Mouse (Mus musculus) midbrain, embryonic 14.5 days (tissue): ENCODE results near the gene Sall1. TPM values are rescaled to one million over a fixed set of nuclear protein-coding genes. Genes with fewer than 3 reads are reported as not detected.

Experiments
- ATAC-seq: fragments of 200-750 bp; cut with Nextera tagmentation; 2 replicates; pipeline ENCODE4 v1.8.0; 2017; ENCODE audit warnings: moderate number of reproducible peaks, moderate library complexity; ENCODE audit not compliant: low FRiP score, low TSS enrichment
- DNase-seq: peaks from one replicate; pipeline ENCODE4 v3.0.0-alpha.2; 2015
- H3K27ac ChIP-seq: fragments of 300-500 bp; sonication (generic); replicated peaks from 2 replicates; pipeline ENCODE4 v1.5.1; 2014; ENCODE audit warnings: mild to moderate bottlenecking, low read depth, low read length, moderate library complexity
- H3K27me3 ChIP-seq: fragments of 300-500 bp; sonication (generic); 2 replicates; pipeline ENCODE4 v1.6.1; 2014; ENCODE audit warnings: low read length, control low read depth, mixed read lengths; ENCODE audit not compliant: control insufficient read depth, insufficient read depth
- H3K36me3 ChIP-seq: fragments of 300-500 bp; sonication (generic); 2 replicates; pipeline ENCODE4 v1.6.1; 2014; ENCODE audit warnings: low read length, control low read depth; ENCODE audit not compliant: control insufficient read depth, insufficient read depth
- H3K4me1 ChIP-seq: fragments of 300-500 bp; sonication (generic); 2 replicates; pipeline ENCODE4 v1.6.1; 2014; ENCODE audit warnings: mild to moderate bottlenecking, antibody characterized with exemption, low read length, control low read depth; ENCODE audit not compliant: control insufficient read depth, insufficient read depth
- H3K4me2 ChIP-seq: fragments of 300-500 bp; sonication (generic); 2 replicates; pipeline ENCODE4 v1.6.1; 2014; ENCODE audit warnings: mild to moderate bottlenecking, low read length, moderate library complexity
- H3K4me3 ChIP-seq: fragments of 300-500 bp; sonication (generic); replicated peaks from 2 replicates; pipeline ENCODE4 v1.5.1; 2014; ENCODE audit warnings: low read depth, low read length
- H3K9ac ChIP-seq: fragments of 300-500 bp; sonication (generic); replicated peaks from 2 replicates; pipeline ENCODE4 v1.6.1; 2014; ENCODE audit warnings: mild to moderate bottlenecking, low read length, moderate library complexity
- H3K9me3 ChIP-seq: fragments of 300-500 bp; sonication (generic); 2 replicates; pipeline ENCODE4 v1.6.1; 2016; ENCODE audit warnings: low read length, control low read depth, mixed read lengths; ENCODE audit not compliant: control insufficient read depth
- WGBS: fragments of 180-500 bp; shearing (Covaris S2); extraction: QIAGEN DNeasy Blood & Tissue Kit; methylation state at CpG from one replicate; pipeline ENCODE4 v1.1.7; 2014; 5-methylcytosine and 5-hydroxymethylcytosine counted together
- polyA plus RNA-seq: library from polyadenylated mRNA; unstranded; fragments of >200 nt; fragmentation: Nextera tagmentation; extraction: Ambion mirVana; gene quantifications from 2 replicates; pipeline ENCODE4 v1.2.1, GENCODE M21; 2014

The Sall1 gene
- polyA plus RNA-seq, 1 experiment from 2014 or later, result 9.2 TPM

DNA sequence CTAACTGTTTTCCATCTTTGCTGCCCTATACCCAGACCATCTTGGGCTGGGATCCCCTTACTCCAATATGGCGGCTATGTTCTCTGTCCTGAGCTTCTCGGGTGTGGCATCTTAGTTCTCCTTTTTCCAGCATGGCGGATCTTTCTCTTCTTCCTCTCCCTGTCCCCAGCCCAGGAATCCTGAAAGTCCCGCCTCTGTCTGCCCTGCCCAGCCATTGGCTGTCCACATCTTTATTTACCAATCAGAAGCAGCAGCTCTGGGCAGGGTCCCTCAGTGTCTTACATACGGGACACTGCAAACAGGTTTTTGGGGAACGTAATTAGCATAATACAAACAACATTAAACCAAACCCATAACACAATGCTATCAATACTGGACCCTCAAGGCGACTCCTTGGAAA is 8.9 kb upstream of the Sall1 start:
- Histone ChIP-seq H3K27me3 (peaks cover 14% of the 10 kb centered on the region), H3K27ac (no peak overlapping the region), H3K9ac (no peak overlapping the region), H3K4me1 (0 out of 2 replicates have a peak, but pooled peaks cover 4% of the 10 kb centered on the region), H3K4me2 (no peak overlapping the region), H3K9me3 (no peaks in the 10 kb centered on the region), H3K36me3 (no peaks in the 10 kb centered on the region), H3K4me3 (no peak overlapping the region)
- DNase-seq (no peak), ATAC-seq (no peak)
- 92% methylated on average over 7 of the region's 7 CpGs for WGBS

DNA sequence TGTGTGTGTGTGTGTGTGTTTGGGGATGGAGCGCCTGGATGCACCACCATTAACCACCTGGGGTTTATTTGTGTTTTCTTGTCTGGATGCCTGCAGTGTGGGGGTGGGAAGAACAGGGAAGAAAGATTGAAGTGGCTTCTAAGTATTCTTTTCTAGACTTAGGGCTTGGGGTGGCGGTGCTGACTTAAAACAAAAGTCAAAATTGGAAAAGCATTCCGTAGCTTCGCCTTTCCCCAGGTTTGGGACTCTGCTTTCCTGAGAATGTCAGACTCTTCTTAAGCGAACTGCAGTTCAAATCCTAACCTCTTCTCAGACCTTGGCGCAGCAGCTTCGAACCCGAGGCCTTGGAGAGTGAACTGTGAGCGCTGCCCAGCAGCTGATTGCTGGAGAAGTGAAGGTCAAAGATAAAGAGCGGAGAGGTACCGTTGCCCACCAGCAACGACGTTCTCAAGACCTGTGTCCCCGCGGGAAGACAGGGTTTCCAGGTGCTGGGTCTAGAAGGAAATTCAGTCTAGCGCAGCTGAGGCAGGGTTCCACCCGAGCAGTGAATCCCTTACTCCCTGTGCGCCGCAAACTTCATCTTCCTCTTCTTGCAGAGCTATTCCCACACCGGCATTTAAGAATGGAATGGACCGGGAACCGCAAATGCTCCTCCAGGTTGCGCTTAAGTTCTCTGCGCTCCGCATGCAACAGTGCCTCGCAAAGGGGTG is 2.8 kb upstream of the Sall1 start:
- H3K36me3 ChIP-seq, result no peaks in the 10 kb centered on the region
- DNase-seq (peak; percentile 61), ATAC-seq (no peak)
- H3K9me3 ChIP-seq, result no peaks in the 10 kb centered on the region
- WGBS, result 6% methylated on average over 26 of the region's 26 CpGs
- H3K27me3 ChIP-seq, result peaks cover 42% of the 10 kb centered on the region
- no peak overlapping the region for H3K27ac ChIP-seq
- no peak overlapping the region for H3K4me3 ChIP-seq
- peaks cover 17% of the 10 kb centered on the region; the same call in 1 of the 2 replicates for H3K4me1 ChIP-seq
- H3K9ac ChIP-seq, result no peak overlapping the region
- H3K4me2 ChIP-seq, result peak overlapping the region; percentile 31

DNA sequence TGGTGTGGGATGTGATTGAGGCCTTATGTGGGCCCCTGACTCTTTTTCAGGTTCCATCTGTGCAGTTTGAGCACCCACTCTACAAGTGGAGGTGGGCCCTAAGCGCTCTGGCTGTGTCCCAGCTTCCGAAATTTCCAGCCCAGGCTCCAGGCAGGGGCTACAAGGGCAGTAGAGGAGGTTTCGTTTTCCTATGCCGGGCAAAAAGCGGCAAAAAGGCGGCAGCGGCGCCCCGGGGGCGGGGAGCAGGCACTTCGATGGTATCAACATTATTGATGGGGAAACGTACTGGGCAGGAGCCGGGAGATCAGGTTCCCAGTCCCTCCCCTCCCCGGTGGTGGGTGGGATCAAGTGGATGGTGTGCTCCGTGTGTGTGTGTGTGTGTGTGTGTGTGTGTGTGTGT is 2.3 kb upstream of the Sall1 start:
- no peak for ATAC-seq
- Histone ChIP-seq H3K4me1 (peaks cover 22% of the 10 kb centered on the region), H3K27me3 (peaks cover 45% of the 10 kb centered on the region), H3K36me3 (no peaks in the 10 kb centered on the region), H3K4me2 (peak overlapping the region; percentile 81), H3K4me3 (peak overlapping the region; percentile 12; the same call in 1 of the 2 replicates), H3K9me3 (no peaks in the 10 kb centered on the region), H3K9ac (no peak overlapping the region), H3K27ac (no peak overlapping the region)
- WGBS, result 4% methylated on average over 15 of the region's 15 CpGs
- DNase-seq, result no peak

DNA sequence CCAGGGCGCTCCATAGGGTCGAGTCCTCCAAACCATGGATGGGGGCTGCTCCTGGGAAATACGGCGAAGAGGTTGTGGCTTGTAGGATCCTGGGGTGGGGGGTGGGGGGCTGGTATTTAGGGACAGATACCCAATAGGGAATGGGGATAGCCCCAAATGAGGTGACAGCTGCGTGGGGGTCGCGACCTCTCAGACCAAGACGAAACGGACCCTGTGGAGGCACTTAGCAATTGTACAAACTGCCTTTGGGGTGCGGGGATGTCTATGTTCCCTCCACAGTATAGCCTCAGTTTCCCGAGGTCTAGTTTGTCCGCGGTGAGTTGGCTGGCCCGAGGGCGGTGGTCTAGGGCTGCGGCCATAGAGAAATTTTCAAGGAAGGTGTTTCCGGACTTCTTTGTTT is 1.8 kb upstream of the Sall1 start:
- H3K27me3 ChIP-seq, result peaks cover 49% of the 10 kb centered on the region
- peak overlapping the region; percentile 55; the same call in 1 of the 2 replicates for H3K4me3 ChIP-seq
- peaks cover 26% of the 10 kb centered on the region for H3K4me1 ChIP-seq

DNA sequence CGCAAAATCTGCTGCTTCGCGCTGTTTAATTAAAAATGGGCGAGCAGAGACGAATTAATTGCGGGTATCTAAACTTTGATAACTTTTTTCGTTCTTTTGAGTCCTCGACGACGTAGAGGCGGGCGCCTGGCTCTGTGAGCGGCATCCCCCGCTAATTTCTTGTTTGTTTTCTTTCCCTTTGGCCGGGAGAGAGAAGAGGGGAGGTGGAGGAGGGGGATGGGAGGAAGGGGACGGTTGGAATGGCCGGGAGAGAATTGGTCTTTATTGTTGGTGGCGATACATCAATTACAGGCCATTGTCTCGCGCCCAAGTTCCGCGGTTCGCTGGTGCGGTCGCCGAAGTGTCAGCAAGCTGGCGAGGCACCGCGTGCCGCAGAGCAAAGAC is 1.2 kb upstream of the Sall1 start:
- no peak overlapping the region; the same call in 1 of the 2 replicates for H3K9ac ChIP-seq
- H3K27me3 ChIP-seq, result peaks cover 53% of the 10 kb centered on the region

More for the DNA sequence above, 1.8 kb upstream of the Sall1 start:
- Histone ChIP-seq H3K36me3 (no peaks in the 10 kb centered on the region), H3K9ac (no peak overlapping the region), H3K9me3 (no peaks in the 10 kb centered on the region), H3K4me2 (peak overlapping the region; percentile 81), H3K27ac (0 out of 2 replicates have a peak overlapping the region, but pooled peaks have one; percentile 45)
- DNase-seq (no peak), ATAC-seq (no peak)
- 4% methylated on average over 17 of the region's 17 CpGs for WGBS

DNA sequence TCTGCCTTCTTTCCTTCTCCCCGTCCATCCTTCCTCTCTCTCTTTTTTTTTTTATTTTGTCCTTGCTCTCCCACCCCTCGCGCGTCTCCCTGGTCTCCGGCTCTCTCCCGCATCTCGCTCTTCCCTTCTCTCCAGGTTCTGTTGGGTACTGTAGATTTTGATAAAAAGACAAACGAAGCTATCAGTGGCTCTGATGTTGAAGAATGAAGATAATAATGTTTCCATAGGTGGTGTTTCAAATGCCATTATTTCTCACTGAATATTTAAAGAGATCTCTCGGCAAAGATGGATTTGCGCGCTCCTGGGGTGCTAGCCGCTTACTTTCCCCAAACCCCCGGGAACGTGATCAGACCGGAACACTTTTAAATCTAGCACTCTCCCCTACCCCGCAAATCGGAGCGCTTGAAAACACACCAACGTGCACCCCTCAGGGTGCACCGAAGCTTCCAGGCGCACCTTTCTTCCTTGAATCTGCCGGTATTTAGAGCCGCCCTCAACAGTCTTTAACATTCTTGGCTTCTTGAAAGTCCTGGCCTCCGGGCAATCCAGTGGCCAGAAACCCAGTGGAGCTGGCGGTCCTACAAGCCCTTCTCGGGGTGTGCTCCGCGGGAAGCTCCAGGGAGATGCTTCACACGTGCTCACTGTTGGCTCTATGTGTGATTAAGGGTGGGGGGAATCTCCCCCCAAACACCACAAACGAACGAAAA is 702 bp upstream of the Sall1 start:
- DNase-seq, result peak; percentile 62
- peaks cover 53% of the 10 kb centered on the region for H3K27me3 ChIP-seq
- no peak overlapping the region; the same call in 1 of the 2 replicates for H3K9ac ChIP-seq
- no peaks in the 10 kb centered on the region for H3K36me3 ChIP-seq
- H3K4me1 ChIP-seq, result peaks cover 26% of the 10 kb centered on the region
- peak overlapping the region; percentile 81 for H3K4me2 ChIP-seq
- H3K9me3 ChIP-seq, result no peaks in the 10 kb centered on the region
- no peak for ATAC-seq
- H3K4me3 ChIP-seq, result peak overlapping the region; percentile 55
- under 1% methylated on average over 31 of the region's 31 CpGs for whole genome bisulfite sequencing
- H3K27ac ChIP-seq, result peak overlapping the region; percentile 86

More for the DNA sequence above, 1.2 kb upstream of the Sall1 start:
- peak overlapping the region; percentile 54; the same call in 1 of the 2 replicates for H3K27ac ChIP-seq
- DNase-seq, result peak; percentile 70
- H3K36me3 ChIP-seq, result no peaks in the 10 kb centered on the region
- H3K9me3 ChIP-seq, result no peaks in the 10 kb centered on the region
- peaks cover 26% of the 10 kb centered on the region for H3K4me1 ChIP-seq
- under 1% methylated on average over 30 of the region's 30 CpGs for WGBS
- H3K4me2 ChIP-seq, result peak overlapping the region; percentile 81
- H3K4me3 ChIP-seq, result peak overlapping the region; percentile 55
- ATAC-seq, result no peak

DNA sequence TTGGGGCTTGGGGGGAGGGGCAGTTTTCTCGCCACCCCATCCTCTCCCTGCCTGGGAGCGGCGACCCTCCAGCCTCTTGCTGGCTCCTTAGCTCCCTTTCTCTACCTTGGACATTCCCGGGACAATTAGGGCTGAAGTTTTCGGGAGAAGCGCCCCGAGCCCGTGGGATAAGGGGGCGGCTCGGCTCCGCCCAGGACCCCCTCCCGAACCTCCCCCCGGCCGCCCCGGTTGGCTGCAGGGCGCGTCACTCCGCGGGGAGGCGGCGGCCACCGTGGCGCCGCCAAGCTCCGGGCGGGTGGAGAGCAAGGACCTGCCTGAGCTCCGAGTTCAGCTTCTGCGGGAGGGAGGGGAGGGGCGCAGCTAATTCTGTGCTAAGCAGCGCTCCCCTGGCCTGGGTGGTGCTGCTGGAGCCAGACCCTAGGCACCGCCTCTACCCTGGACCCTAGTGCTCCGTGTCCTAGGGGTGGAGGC is 556 bp downstream of the Sall1 start:
- H3K4me1 ChIP-seq, result peaks cover 26% of the 10 kb centered on the region
- peak; percentile 80 for DNase-seq
- peak overlapping the region; percentile 86 for H3K27ac ChIP-seq
- H3K9ac ChIP-seq, result peak overlapping the region; percentile 72
- ATAC-seq, result peak; percentile 72
- no peaks in the 10 kb centered on the region for H3K36me3 ChIP-seq
- no peaks in the 10 kb centered on the region for H3K9me3 ChIP-seq
- peak overlapping the region; percentile 55 for H3K4me3 ChIP-seq
- H3K4me2 ChIP-seq, result peak overlapping the region; percentile 81
- 0% methylated on average over 30 of the region's 32 CpGs for WGBS
- H3K27me3 ChIP-seq, result peaks cover 49% of the 10 kb centered on the region

DNA sequence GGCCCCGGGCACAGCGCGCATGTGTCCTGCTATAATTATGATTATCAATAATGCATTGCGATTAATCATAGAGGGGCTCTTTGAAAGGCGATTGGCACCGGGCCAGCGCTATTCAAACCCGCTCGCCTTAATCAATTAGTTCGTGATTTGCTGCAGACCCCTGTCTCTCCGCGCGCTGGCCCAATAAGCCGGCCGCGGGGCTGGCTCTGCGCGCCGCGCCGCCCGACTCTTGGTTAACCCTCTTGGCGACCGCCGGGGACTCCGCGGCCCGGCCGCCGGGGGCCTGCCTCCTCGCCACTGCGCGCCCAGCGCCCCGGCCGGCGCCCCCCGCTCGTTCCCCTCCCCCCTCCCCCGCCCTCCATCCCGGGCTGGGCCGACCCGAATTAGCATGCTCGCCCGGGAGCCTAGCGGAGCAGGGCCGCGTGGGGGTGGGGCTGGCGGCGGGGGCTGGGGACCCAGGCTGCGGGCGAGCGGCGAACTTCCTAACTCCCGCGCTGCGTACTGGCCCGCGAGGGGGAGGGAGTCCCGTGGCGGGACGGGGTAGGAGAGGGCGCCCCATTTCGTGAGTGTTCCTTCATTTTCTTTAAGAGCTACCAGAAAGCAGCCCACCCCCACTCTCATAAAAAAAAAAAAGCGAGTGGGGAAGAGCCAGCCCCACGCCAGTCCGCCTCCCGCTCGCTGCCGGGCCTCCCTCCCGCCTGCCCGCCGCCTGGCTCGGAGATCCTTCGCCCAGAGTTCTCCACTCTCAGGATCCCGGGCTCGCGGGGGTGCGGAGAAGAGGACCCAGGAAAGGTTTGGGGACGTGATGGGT is 1.2 kb downstream of the Sall1 start:
- WGBS, result under 1% methylated on average over 79 of the region's 80 CpGs
- Histone ChIP-seq H3K36me3 (no peaks in the 10 kb centered on the region), H3K27ac (peak overlapping the region; percentile 86), H3K4me1 (peaks cover 26% of the 10 kb centered on the region), H3K27me3 (peaks cover 46% of the 10 kb centered on the region), H3K9me3 (no peaks in the 10 kb centered on the region), H3K9ac (peak overlapping the region; percentile 72), H3K4me3 (peak overlapping the region; percentile 55), H3K4me2 (peak overlapping the region; percentile 81)
- DNase-seq (peak; percentile 91), ATAC-seq (peak; percentile 83)
